Mouse (Mus musculus) megakaryocyte, embryonic 14.5 days (primary cell): ENCODE data around the gene Efnb2.

ENCODE experiments used
- FLI1 ChIP-seq: IDR thresholded peaks from 2 replicates; pipeline ENCODE4 v1.6.1; 2012; ENCODE audit warnings: low read length, inconsistent platforms, mixed read lengths
- GATA1 ChIP-seq: IDR thresholded peaks from 3 replicates; pipeline ENCODE4 v1.6.1; 2012; ENCODE audit warnings: mixed read lengths, low read length, inconsistent platforms, borderline replicate concordance

- TF ChIP-seq GATA1 (no peak), FLI1 (no peak)
These were observed 83.2 kb downstream of the Efnb2 start for GRCm38 (mm10) chr8:8577770-8578303.
